Mouse (Mus musculus) right cerebral cortex, postnatal 36 days (tissue): ENCODE data around the gene Golgb1.

Experiments used
- DNase-seq, 2 experiments: peaks; one replicate each; pipeline ENCODE4 v3.0.0; 2022; ENCODE audit warnings: low spot score in 2 of 2, mixed read lengths in 1 of 2

Golgb1 gene

DNA sequence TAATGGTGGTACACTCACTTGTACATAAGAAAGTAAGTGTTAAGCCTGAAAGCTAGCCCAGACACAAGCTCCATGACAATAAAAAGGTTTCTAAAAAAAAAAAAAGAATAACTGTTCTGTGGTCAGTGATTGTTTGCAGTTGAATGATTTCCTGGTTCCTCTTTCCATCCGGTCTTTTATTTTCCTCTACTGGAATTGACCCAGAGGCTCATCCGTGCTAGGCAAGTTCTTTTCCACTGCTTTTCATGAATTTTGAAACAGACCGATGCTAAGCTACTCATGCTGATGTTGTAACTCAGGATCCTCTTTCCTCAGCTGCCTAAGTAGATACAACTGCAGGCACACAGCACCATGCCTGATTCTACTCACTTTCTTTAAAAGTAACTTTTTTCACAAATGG lies 45.5 kb downstream of the Golgb1 start:
- DNase-seq, result no peak

DNA sequence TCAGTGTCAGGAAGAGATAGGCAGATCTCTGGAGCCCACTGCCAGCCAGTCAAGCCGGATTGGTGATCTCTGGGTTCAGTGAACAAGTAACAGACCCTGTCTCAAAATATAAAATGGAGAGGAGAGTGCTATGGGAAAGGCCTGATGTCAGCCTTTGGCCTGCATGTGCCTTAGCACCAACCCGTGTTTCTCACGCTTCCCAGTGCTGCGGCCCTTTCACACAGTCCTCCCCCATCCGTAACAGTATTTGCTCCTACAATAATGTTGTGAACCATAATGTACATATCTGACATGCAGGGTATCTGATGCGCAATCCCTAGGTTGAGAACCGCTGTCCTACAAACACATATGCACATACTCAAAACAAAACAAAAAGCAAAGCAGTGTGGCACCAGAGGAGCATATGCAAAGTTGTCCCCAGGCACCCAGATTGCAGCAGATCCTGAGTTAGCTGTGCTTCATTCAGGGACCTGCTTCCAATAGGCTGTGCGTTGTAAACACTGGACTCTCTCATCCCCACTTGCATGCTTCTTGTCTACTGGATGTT lies 46.2 kb downstream of the Golgb1 start:
- DNase-seq, result no peak

DNA sequence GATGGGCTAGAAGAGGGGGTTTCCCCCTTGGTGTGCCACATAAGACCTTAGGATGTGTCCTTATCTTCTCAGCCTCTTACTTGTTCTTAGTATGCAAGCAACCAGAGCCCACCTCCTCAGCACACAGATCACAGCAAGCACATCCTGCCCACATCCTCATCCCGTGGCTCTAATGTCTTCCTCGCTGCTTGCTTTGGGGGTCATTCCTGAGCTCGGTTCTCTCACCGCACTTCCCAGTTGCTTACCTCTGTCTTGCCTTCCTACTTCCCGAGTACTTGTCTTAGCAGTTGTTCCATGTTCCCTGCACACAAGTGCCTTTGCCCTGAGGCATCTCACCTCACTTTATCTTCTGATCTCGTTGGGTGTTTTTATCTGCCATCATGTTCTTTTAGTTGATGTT lies 47.0 kb downstream of the Golgb1 start:
- no peak for DNase-seq

DNA sequence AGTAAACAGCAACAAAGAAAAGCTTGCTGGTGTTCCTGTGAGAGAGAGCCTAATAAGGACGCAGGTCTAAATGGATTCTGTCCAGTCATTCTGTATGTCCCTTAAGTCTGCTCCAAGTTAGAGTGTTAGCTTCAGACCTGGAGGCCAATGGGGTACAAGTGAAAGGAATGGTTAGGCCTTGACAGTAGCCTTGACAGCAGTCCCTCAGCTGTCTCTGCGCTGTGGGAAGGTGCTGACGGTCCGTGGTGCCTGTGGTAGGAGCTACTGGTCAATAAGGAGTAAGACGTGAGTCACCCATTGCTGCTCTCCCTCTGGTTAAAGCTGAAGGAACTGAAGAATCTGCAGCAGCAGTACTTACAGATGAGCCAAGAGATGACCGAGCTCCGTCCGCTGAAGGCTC lies 49.4 kb downstream of the Golgb1 start:
- DNase-seq, result no peak

DNA sequence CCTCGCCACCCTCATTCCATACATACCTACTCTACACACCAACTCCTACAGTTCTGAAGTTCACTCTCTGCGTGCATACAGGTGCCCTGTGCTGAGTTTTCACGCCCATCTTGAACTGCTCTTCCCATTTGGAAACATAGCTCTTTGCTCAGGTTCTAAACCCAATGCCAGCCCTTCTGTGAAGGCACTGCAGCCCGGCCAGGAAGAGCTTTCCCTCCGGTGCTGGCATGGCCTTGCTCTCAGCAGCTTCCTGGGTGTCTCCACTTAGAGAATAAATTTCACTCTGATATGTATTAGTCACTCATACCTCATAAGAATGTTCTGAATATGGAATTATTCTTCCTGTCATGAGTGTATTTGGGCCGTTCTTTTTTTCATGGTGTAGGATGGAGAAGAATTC lies 50.4 kb downstream of the Golgb1 start:
- DNase-seq, result no peak

DNA sequence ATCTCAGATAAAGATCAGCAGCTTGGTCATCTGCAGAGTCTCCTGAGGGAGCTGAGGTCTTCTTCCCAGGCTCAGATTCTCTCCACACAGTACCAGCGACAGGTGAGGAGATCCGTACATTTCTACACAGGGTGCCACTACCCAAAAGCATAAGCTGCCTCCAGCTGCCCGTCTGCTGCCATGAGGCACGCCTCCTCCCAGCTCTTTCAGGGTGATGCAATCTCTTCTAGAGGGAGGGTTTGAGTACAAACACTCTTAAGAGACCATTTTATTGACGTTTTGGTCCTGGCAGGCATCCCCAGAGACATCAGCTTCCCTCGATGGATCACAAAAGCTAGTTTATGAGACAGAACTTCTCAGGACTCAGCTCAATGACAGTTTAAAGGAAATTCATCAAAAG lies 50.9 kb downstream of the Golgb1 start:
- no peak for DNase-seq

DNA sequence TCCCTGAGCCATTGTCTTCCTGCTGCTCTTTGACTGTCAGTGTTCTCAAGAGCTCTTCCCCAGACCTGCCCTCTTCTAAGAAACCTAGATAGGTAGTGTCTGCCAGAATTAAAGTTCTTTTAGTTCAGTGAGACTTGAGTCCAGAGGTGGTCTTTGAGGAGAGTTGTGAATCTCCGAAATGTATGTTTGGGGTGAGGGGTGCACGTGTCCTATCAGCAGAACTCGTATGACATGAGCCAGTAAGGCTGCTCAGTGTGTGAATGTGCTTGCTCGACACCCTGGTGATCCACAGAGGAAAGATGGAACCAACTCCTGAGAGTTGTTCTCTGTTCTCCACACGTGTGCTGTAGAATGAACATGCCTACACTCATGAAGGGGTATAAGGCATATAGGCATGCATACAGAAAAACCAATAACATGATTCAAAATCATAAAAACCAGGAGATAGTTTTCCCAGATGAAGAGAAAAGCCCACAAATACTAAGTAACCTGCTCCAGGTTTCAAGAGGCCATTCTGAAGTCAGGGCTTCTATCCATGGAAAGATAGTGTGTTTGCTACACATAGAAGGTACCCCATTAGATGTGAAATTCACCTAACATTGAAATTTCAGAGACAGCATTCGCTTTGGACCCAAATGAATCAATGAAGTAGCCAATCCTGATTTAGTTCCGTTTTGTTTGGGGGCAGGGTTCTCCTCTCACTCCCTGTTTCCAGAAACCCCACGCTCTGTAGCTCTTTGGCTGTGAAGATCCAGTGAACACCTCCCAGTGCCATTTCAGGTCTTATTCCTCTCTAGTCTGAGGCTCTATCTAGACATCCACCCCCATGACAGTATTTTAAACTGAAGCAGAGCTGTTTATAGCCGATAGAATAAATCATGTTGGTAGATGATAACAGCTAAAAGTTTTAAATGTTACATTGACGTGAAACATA lies 51.8 kb downstream of the Golgb1 start:
- no peak for DNase-seq

DNA sequence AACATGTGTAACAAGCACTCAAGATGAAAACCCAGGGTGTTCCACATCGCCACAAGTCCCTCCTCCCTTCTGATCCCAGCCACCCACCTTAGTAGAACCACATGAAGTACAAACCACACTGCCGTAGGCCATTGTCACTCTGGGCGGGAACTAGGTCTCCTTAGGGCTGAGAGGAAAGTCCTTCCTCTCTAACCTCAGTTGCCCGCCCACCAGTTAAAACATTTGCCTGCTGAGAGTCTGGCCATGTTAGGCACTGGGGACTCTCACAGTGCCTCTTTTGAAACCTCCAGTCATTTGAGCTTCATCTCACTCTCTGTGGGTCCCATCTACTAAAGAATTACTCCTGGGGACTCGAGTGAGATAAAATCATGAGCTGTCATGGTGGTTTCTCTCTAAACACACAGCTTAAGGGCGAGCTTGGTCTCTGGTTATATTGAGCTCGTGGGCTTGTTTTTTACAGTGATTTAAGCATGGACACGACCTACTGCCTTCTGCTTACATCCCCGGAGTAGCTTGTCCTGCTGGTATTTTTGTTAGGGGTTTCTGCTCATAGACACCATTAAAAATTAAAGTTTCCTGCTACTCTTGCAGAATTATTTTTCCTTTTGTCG lies 52.7 kb downstream of the Golgb1 start:
- no peak for DNase-seq

DNA sequence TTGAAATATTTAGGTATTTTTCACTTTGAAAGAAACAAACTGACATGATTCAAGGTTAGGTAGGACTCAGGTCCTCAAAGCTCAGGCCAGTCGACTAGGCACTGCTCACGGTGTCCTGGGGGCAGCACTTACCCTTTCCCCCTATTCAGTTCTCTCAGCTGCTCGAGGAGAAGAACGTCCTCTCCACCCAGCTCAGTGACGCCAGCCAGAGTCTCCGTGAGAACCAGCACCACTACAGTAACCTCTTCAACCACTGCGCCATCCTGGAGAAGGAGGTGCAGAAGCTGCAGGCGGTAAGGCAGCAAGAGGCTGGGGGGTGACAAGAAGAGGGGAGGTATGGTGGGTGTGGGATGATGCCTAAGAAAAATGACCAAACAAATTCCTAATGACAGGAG lies 53.2 kb downstream of the Golgb1 start:
- DNase-seq, result no peak

DNA sequence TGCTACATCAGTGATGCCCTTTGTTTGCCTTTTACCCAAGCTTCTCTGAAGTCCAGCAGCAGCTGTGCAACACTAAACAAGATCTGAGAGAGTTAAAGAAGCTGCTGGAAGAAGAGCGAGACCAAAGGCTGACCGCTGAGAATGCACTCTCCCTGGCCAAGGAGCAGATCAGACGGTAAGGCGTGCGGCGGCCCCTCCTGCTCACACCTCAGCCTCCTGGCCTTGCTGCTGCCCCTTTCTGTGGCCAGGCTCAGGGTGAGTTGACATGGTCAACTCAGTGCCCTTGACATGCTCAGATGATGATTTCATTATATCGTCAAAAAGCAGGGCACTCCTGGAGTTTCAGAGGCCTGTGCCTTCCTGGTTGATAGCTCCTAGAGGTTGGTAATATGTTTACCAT lies 54.3 kb downstream of the Golgb1 start:
- DNase-seq, result no peak

DNA sequence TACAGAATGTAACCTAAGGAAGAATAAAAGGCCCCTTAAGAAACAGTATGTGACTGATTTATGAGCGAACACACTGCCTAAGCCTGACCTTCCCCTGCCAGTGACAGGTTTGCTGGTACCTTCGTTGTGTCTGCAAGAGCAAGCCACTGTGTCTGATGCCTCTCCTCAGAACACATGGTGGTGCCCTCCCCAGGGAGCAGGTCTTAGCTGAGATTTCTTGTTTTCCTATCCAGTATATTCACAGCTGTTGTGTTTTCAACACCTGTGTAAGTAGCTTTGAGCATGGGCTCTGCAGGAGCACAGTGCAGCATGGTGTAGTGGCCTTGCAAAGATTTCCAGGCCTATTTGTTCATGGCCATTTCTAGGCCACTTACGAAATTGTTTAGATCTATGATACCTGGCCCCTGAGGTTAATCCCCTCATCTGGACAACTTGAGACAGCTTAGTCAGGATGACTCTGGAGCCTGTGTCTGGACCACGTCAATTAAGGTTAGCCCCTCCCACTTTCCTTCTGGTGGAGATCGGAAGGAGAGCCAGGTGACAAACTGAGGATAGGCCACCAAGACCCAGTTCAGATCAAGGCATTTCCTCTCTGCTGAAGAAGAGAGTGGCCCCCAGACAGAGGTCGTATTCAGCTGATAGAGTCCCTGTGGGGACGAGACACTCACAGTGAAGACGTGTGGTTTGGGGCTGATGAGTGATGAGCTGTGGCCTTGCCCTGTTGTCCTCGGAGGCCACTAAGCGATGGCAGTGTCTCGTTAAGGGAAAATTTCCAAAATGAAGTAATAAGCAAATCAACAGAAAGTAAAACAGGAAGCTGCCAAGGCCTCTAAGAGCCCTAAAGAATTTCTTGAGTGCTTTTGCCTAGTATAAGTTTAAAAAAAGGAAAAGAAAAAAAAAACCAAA lies 55.5 kb downstream of the Golgb1 start:
- no peak for DNase-seq

DNA sequence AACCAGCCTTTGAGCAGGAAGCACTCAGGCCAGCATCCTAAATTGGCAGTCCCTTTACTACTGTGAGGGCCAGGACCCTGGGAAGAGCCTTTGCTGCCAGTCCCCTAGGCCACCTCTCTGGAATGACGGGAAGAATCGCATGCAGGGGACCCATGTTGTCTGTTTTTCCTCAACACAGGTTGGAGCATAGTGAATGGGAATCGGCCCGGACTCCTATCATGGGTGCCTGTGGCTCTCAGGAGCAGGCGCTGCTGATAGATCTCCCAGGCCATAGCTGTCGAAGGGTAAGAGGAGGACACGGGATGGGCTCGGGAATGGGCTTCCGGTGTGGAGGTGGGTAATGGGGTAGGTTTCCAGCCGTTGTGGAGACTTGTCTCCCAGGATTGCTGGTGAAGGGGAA lies 56.4 kb downstream of the Golgb1 start:
- no peak for DNase-seq

DNA sequence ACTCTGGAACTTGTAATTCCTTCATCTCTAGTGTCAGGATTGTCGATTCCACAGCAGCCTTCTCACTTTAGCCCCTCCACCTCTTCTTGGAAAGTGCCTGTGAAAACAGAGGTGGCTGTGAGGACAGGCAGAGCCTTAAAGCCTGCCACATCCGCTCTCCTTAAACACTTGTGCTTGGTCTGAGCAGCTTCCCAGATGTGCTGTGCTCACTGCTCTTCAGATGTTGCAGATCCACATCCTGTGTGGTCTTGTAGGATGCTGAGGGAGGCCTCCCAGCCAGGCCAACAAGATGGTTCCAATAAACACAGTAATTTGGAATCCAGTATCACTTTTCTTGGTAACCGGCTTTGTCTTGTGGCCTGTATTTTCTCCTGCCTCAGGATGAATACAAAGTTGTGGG lies 57.0 kb downstream of the Golgb1 start:
- no peak for DNase-seq

DNA sequence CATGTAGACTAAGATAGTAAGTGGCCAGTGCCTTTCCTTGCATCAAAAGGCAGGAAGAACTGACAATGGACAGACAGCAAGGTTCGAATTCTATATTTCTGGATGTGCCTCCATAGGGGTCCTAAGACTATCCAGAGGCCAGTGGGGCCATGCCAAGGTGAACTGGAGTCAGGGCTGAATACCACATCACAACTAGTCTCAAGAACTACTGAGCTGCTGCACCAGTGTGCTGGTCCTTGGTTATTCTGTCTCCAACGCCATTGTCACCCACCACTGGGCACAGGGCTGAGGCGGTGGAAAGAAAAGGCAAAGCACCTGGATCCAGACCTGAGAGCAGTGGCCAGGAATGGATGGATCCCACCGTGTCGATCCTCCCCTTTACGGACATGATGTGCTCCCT lies 57.6 kb downstream of the Golgb1 start:
- no peak for DNase-seq

DNA sequence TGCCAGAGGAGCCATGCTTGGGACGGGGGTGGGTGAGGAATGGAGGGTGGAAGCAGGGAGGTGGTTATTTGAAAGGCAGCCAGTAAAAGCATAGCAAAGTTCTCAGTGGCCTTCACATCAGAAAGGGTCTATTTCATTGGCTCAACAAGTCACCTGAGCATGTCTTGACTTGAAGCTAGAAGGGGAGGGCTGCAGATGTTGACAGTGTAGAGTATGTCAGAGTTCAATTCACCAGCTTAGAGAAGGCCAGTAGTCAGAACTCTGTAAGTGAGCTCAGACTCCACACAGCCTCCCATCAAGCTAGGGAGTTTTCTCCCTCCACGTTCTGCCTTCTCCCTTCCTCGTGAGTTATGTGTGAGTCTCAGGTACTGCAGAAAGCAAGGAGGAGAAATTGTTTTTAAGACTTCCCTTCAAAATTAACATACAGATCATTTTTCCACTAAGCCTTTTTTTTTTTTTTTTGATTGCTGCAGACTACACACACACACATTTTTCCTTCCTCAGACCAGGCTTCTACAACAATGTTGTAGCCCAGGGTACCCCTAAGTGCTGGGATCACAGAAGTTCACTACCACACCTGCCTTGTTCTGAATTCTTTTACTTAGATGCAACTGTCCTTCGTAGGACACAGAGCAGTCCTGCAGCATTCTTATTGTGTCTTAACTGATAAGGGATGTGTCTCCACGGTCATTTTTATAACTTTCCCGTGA lies 59.3 kb downstream of the Golgb1 start:
- no peak for DNase-seq

DNA sequence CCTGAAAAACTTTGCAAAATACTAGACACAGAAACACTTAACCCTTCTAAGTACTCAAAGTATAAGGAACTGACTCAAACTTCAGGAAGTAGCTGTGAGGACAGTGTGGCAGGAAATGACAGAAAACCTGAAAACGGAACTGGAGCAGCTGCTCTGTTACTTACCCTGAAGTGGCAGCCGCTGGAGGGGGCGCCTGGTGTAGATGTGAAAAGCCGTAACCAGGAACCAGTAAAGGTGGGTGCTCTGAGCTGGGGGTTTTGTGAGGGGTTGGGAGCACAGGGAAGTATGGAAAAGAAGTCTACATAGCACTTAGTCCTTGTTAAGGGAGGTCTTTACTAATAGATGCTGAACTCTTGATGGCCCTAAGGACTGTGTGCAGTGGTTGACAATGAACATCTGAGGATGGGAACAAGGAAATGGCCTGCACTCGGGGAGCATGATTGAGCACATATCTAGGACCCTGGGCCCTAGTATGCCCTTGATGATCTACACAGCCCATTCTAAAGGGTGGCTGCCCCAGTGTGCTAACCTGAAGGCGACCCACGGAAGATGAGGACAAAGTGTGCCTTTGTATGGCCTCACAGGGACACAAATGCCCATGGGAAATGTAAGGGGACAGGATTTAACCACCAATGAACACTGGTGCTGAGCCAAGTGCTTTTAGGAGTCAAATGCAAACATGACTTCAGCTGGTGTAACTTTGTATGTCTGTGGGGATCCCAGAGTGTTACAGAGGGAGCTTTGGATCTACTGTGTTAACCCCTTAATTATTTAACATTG lies 60.1 kb downstream of the Golgb1 start, which contains the start of gene Hcls1:
Gene Hcls1, plus strand, starts transcription at position 143 of the 780 bp plus-strand sequence.
- no peak for DNase-seq

DNA sequence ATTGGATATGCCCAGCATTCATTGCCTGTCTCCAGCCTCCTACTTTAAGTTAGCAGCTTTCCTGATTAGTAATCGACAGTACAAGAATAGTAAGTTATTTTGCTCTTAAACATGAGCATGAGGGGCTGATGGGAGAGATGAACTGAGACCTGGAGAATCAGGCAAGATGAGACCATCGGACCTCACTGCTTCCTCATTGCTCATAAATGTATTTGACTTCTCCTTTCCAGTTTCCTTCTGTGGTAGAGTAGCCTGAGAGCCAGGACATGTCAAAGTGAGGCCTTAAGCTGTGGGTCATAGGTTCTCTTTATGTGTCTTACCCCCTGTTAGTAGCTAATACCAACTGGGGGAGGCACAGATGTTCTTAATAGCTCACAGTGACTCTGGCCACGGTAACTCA lies 60.9 kb downstream of the Golgb1 start:
- DNase-seq, result no peak

DNA sequence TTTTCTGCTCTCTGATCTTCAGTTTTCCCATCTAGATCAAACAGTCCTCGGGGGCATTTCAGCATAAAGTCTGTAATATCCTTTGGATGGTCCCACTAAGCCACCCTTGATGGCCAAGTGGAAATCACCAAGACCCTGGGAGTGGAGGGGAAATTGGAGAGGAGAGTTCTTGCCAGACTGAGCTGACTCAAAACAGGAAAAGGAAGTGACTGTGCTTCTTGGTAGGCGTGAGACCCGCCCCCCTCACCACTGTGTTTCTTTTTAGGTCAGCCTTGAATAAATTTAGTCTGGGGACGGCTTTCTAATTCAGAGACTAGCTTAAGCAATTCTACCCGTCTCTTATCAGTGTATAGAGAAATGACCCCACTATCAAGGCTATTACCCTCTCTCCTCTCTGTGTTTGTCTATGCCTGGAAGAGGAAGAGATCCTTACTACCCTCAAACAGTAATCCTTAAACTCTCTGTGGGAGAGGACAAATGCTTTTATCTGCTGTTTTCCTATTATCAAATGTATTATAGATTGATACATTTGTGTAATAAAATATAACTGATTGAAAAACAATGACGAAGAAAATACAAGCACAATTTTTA lies 66.3 kb downstream of the Golgb1 start:
- no peak for DNase-seq

DNA sequence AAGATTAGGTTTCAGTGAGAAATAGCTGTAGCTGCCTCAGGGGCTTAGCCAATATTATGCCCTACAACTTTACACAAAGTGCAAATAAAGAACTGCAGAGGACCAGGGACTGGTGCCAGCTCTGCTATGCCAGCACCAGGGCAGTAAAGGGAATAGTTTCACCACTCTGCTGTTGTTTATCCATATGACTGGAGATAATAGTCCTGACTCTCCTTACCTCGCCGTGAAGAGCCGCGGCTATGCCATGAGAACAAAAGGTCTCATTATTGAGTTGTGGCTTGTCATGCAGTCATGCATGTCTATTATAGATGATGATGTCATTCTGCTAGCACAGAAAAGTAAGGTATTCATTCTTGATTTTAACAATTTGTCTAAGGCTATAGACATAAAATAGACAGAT lies 67.0 kb downstream of the Golgb1 start:
- DNase-seq, result no peak

DNA sequence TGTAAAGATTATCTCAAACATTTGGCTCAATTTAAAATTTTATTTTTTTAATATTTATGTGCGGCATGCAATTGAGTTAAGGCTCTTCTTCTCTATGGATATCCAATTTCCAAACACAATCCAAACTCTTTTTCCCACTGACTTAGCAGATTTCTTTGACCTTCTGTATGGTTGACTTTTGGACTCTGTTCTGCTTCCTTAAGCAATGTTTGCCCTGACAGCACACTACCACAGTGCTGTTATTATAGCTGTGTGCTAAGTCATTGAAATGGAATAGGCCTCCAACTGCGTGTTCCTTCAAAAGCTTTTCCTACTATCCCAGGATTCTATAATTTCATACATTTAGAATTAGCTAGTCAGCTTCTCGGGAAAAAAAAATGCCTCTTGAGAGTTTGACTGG lies 68.7 kb downstream of the Golgb1 start:
- DNase-seq, result no peak
